Mouse (Mus musculus) megakaryocyte-erythroid progenitor cell, adult 5-6 weeks (primary cell): Measurements from ENCODE around the gene Olfr740. TPM values are rescaled to one million over a fixed set of nuclear protein-coding genes. Genes with fewer than 3 reads are reported as not detected.

ENCODE experiments used
- ATAC-seq: replicated peaks from 2 replicates; pipeline ENCODE4 v1.8.0; 2016; ENCODE audit warnings: mild to moderate bottlenecking, inconsistent platforms; ENCODE audit not compliant: severe bottlenecking, poor library complexity, low FRiP score, low TSS enrichment
- total RNA-seq, 2 experiments: library from RNA; stranded (forward) in 1 of 2; stranded (reverse) in 1 of 2; fragments of 200-1000, 215-1000 nt in 1 of 2; fragments of >200 nt in 1 of 2; fragmentation: Nextera tagmentation in 1 of 2; gene quantifications; 2 replicates each; pipeline ENCODE4 v1.2.3; 2014 to 2017

The Olfr740 gene
- total RNA-seq (2014; fragmentation: Nextera tagmentation) (not detected in 2 replicates), total RNA-seq (2017) (not detected in 2 replicates)

DNA sequence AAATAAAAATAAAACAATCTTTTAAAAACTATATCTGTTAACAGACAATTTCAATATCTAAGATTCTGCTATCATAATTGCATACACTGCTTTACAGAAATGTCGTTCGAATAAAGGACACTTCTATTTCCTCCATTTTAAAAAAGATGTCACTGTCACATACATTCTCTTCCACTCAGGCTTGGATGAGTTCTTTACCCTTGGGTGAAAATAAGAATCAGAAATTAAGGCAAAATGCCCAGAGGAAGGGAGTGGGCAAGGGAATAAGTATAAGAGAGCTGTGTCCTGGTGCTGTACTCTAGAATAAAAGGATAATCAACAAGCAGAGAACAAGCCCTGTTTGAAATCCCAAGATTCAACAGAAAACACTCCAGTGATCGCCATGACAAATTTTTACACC lies at the start of gene Olfr740:
TSS of gene Olfr740 (plus strand) at position 301 of the 400 bp plus-strand sequence.
- no peak for ATAC-seq

DNA sequence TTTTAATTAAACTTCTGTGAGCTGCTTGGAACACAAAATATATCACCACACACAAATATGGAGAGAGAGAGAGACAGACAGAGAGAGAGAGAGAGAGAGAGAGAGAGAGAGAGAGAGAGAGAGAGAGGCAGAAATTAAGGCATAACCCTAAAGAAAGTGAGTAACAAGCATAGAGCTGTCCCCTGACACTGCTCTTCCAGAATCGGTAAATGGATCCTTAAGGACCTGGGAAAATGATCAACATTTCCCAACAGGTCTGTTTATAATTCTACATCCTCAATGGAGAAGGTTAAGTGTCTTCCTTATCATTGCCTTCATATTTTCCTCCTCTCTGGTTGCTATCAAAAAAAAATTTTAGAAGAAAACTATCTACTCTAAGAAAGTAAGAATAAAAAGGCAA lies 38.1 kb upstream of the Olfr740 start, which contains the start of gene Olfr738:
TSS of gene Olfr738 (plus strand) at position 301 of the 400 bp plus-strand sequence.
- no peak for ATAC-seq

DNA sequence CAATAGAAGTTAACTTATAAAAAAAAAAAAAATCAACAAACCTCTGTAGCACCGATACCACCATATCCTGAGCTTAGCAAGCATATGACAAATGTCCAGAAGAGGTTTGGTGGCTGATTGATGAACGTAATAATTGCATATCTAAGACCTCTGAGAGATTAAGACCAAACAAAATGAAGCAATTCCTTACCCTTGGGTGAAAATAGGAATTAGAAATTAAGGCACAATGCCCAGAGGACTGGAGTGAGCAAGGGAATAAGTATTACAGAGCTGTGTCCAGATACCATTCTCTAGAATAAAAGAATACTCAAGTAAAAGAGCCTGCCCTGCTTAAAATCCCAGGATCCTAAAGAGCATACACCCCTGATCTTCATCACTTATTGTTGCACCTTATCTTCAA lies 27.0 kb upstream of the Olfr740 start, which contains the start of gene Olfr739:
TSS of gene Olfr739 (plus strand) at position 301 of the 400 bp plus-strand sequence.
- ATAC-seq: no peak

DNA sequence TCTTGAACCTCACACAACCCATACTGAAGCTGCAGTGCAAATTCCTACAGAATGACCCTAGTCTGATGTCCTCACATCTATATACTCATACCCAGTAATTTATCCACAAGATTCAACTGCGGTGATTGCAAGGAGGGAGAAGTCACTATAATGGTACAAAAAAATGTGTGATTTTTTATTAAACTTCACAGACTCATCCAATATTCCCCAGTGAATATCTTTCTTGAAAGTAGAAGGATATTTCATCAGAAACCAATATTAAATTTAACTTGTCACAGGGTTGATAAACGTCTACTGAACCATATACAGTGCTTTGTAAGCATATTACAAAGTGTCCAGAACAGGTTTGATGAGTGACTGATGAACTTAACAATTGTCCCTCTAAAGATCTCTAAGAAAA lies 27.1 kb downstream of the Olfr740 start, which contains the start of gene Olfr741:
TSS of gene Olfr741 (plus strand) at position 301 of the 400 bp plus-strand sequence.
- no peak for ATAC-seq

DNA sequence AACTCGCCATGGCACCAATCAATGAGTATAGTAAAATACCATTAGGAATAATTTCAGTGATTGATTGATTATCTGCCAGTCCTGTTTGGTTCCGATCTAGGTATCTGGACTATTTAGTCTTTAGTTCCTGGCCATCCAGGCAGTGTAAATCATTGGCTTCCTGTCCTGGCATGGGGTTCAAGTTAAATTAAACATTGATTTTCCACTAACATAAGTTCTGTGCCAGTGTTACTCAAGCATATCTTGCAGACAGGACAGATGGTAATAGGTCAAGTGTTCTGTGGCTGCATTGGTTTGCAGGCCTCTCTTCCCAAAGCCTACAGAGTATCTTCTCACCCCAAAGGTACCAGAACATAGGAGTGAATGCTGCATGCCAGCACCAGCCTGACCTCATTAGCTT lies 33.1 kb downstream of the Olfr740 start:
- ATAC-seq: no peak

DNA sequence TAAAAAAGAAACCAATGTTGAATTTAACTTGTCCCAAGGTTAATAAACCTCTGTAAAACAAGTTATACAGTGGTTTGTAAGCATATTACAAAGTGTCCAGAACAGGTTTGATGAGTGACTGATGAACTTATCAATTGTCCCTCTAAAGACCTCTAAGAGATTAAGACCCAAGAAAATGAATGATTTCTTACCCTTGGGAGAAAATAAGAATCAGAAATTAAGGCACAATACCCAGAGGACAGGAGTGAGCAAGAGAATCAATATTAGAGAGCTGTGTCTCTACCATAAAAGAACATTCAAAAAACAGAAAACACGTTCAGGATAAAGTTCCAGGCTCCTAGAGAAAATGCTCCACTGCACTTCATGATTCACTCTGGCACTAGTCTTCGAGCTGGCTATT lies 58.0 kb downstream of the Olfr740 start, which contains the start of gene Olfr742:
TSS of gene Olfr742 (plus strand) at position 301 of the 400 bp plus-strand sequence.
- ATAC-seq: no peak

Other genes with a start within 250 kb of the Olfr740 start
- not detected in 2 replicates for gene Olfr731, start 203.7 kb upstream of the Olfr740 start, total RNA-seq (2014; fragmentation: Nextera tagmentation)
- gene Olfr731, start 203.7 kb upstream of the Olfr740 start, total RNA-seq (2017): not detected in 2 replicates
- gene Olfr732, start 161.3 kb upstream of the Olfr740 start, total RNA-seq (2014; fragmentation: Nextera tagmentation): not detected in 2 replicates
- gene Olfr732, start 161.3 kb upstream of the Olfr740 start, total RNA-seq (2017): not detected in 2 replicates
- gene Olfr733, start 144.0 kb upstream of the Olfr740 start, total RNA-seq (2014; fragmentation: Nextera tagmentation): not detected in 2 replicates
- gene Olfr733, start 144.0 kb upstream of the Olfr740 start, total RNA-seq (2017): not detected in 2 replicates
- gene Olfr734, start 118.8 kb upstream of the Olfr740 start, total RNA-seq (2014; fragmentation: Nextera tagmentation): not detected in 2 replicates
- gene Olfr734, start 118.8 kb upstream of the Olfr740 start, total RNA-seq (2017): not detected in 2 replicates
- not detected in 2 replicates for gene Olfr735, start 96.7 kb upstream of the Olfr740 start, total RNA-seq (2014; fragmentation: Nextera tagmentation)
- not detected in 2 replicates for gene Olfr735, start 96.7 kb upstream of the Olfr740 start, total RNA-seq (2017)
- not detected in 2 replicates for gene Tlr11, start 87.6 kb upstream of the Olfr740 start, total RNA-seq (2014; fragmentation: Nextera tagmentation)
- gene Tlr11, start 87.6 kb upstream of the Olfr740 start, total RNA-seq (2017): 0.11 TPM in 1 of 2 replicates, not detected in the other
- not detected in 2 replicates for gene Olfr736, start 64.4 kb upstream of the Olfr740 start, total RNA-seq (2014; fragmentation: Nextera tagmentation)
- not detected in 2 replicates for gene Olfr736, start 64.4 kb upstream of the Olfr740 start, total RNA-seq (2017)
- gene Olfr738, start 38.0 kb upstream of the Olfr740 start, total RNA-seq (2014; fragmentation: Nextera tagmentation): not detected in 2 replicates
- gene Olfr738, start 38.0 kb upstream of the Olfr740 start, total RNA-seq (2017): not detected in 2 replicates
- not detected in 2 replicates for gene Olfr739, start 26.9 kb upstream of the Olfr740 start, total RNA-seq (2014; fragmentation: Nextera tagmentation)
- gene Olfr739, start 26.9 kb upstream of the Olfr740 start, total RNA-seq (2017): not detected in 2 replicates
- gene Olfr741, start 27.2 kb downstream of the Olfr740 start, total RNA-seq (2014; fragmentation: Nextera tagmentation): not detected in 2 replicates
- not detected in 2 replicates for gene Olfr741, start 27.2 kb downstream of the Olfr740 start, total RNA-seq (2017)
- gene Olfr742, start 58.1 kb downstream of the Olfr740 start, total RNA-seq (2014; fragmentation: Nextera tagmentation): not detected in 2 replicates
- gene Olfr742, start 58.1 kb downstream of the Olfr740 start, total RNA-seq (2017): not detected in 2 replicates
- not detected in 2 replicates for gene Olfr743, start 76.3 kb downstream of the Olfr740 start, total RNA-seq (2014; fragmentation: Nextera tagmentation)
- gene Olfr743, start 76.3 kb downstream of the Olfr740 start, total RNA-seq (2017): not detected in 2 replicates
- not detected in 2 replicates for gene Olfr744, start 169.3 kb downstream of the Olfr740 start, total RNA-seq (2014; fragmentation: Nextera tagmentation)
- not detected in 2 replicates for gene Olfr744, start 169.3 kb downstream of the Olfr740 start, total RNA-seq (2017)
- not detected in 2 replicates for gene Olfr745, start 193.8 kb downstream of the Olfr740 start, total RNA-seq (2014; fragmentation: Nextera tagmentation)
- not detected in 2 replicates for gene Olfr745, start 193.8 kb downstream of the Olfr740 start, total RNA-seq (2017)
- not detected in 2 replicates for gene Olfr746, start 201.5 kb downstream of the Olfr740 start, total RNA-seq (2014; fragmentation: Nextera tagmentation)
- gene Olfr746, start 201.5 kb downstream of the Olfr740 start, total RNA-seq (2017): not detected in 2 replicates
- not detected in 2 replicates for gene Olfr747, start 247.7 kb downstream of the Olfr740 start, total RNA-seq (2014; fragmentation: Nextera tagmentation)
- gene Olfr747, start 247.7 kb downstream of the Olfr740 start, total RNA-seq (2017): not detected in 2 replicates